Mouse (Mus musculus) C2C12 (cell line): ENCODE data around the gene Samd10. TPM values are rescaled to one million over a fixed set of nuclear protein-coding genes. Genes with fewer than 3 reads are reported as not detected.

Experiments
- H3K27me3 ChIP-seq: one replicate; pipeline ENCODE4 v1.6.1; 2011; ENCODE audit not compliant: control insufficient read depth, insufficient read depth, insufficient read length
- H3K36me3 ChIP-seq: one replicate; pipeline ENCODE4 v1.6.1; 2011; ENCODE audit not compliant: control insufficient read depth, insufficient read depth
- H3K4me3 ChIP-seq: one replicate; pipeline ENCODE4 v1.5.1; 2011; ENCODE audit warnings: mild to moderate bottlenecking, control low read depth; ENCODE audit not compliant: poor library complexity, insufficient read depth, severe bottlenecking
- H3K79me2 ChIP-seq: one replicate; pipeline ENCODE4 v1.6.1; 2011; ENCODE audit not compliant: control insufficient read depth, insufficient read depth
- H3K79me3 ChIP-seq: one replicate; pipeline ENCODE4 v1.6.1; 2011; ENCODE audit warnings: low read depth, control low read depth
- H3ac ChIP-seq: one replicate; pipeline ENCODE3; 2011; ENCODE audit warnings: low read depth; ENCODE audit not compliant: control insufficient read depth, insufficient read length
- CEBPB ChIP-seq: IDR thresholded peaks from one replicate; pipeline ENCODE4 v1.6.1; 2011; ENCODE audit warnings: low read depth, mild to moderate bottlenecking, control low read depth, moderate library complexity
- CTCF ChIP-seq: IDR thresholded peaks from one replicate; pipeline ENCODE4 v1.5.1; 2011; ENCODE audit not compliant: control insufficient read depth, insufficient read depth, insufficient read length
- FOSL1 ChIP-seq: IDR thresholded peaks from one replicate; pipeline ENCODE4 v1.8.0; 2011; ENCODE audit warnings: mild to moderate bottlenecking, low read length; ENCODE audit not compliant: poor library complexity, insufficient read depth, severe bottlenecking
- MAX ChIP-seq: IDR thresholded peaks from one replicate; pipeline ENCODE4 v1.6.1; 2011; ENCODE audit warnings: mild to moderate bottlenecking, control low read depth
- MYOD1 ChIP-seq: IDR thresholded peaks from one replicate; pipeline ENCODE4 v1.6.1; 2011; ENCODE audit warnings: low read depth; ENCODE audit not compliant: control insufficient read depth, insufficient read length
- MYOG ChIP-seq: IDR thresholded peaks from one replicate; pipeline ENCODE4 v1.6.1; 2011; ENCODE audit not compliant: control insufficient read depth, insufficient read length; ENCODE audit errors: extremely low read depth
- USF1 ChIP-seq: IDR thresholded peaks from one replicate; pipeline ENCODE4 v1.6.1; 2011; ENCODE audit warnings: low read depth, mild to moderate bottlenecking, control low read depth, moderate library complexity
- polyA plus RNA-seq: library from polyadenylated mRNA; unstranded; fragments of >200 nt; fragmentation: generic; extraction: Trizol; gene quantifications from one replicate; pipeline ENCODE4 v1.2.1, GENCODE M21; 2012; ENCODE audit warnings: missing spikeins

The Samd10 gene
- polyA plus RNA-seq, 1 experiment = 1.1 TPM

DNA sequence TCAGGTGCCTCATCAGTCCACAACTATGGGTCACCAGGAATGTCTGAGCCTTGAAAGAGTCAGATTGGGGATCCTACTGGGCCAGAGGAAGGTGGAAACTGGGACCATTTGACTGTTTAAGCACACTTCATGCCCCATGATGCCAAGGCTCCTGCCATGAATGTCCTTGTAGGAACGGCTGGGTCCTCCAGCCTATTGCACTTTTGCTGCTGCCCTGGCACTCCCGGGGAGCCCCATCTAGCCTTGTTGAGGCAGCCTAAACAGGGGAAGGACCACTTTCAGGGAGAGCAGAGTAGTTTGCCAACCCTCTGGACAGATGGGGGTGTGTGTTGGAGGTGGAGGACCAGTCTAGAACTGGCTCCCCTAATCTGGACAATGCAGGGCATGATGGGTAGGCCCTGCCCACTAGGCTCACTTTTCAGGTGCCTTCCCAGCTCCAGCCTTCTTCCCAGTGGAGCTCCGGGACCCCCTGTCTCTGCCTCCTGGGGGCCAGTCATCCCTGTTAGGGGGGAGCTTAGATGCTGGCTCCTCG, 14.5 kb downstream of the Samd10 start, which contains the start of gene Uckl1:
Gene Uckl1, minus strand, starts transcription at position 482 of the 532 bp plus-strand sequence.
- no peaks in the 10 kb centered on the region for H3K27me3 ChIP-seq
- no peak within 1 kb of the TSS for H3K4me3 ChIP-seq
- H3K79me2 ChIP-seq = peaks cover 7% of the 10 kb centered on the region
- H3ac ChIP-seq = no peak within 1 kb of the TSS
- TF ChIP-seq FOSL1 = no peak
- no peak for TF ChIP-seq MYOD1
- TF ChIP-seq USF1 = no peak
- TF ChIP-seq CTCF = no peak
- no peak for TF ChIP-seq CEBPB
- TF ChIP-seq MAX = no peak
- peaks cover 1% of the 10 kb centered on the region for H3K79me3 ChIP-seq
- peaks cover 32% of the 10 kb centered on the region for H3K36me3 ChIP-seq

DNA sequence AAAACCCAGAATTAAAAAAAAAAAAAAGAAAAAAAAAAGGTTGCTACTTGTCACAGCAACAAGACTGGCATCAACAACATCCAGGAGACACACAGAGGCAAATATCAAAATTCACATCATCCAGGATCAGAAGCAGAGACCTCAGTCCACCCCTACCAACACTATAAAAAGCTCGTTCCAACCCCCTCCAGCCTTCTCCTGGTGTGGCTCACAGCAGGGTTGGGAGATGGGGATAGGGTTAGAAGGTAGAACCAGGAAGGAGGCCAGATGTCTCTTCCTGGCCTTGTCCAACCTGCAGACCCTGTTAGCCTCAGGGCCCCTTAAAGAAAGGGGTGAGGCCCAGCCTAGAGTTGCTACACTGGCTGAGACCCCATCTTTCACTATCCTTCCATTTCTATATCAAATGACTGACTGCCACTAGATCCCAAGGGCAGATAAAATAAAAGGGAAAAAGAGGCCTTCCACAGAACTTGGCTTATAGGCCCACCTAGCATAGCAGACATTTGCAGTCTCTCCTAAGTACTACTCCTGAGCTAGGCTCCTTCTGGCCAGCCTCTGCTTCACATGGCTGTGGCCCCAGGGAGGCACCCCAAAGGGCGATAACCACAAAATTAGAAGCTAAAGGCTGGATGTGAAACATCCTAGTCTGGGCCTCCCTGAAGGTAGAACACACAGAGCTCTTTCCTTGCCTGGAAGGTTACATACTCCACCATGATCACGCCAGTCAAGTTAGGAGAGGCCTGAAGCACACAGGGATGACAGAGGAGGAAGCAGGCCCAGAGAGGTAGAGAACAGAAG, 15.4 kb downstream of the Samd10 start:
- Histone ChIP-seq H3K36me3 (peaks cover 30% of the 10 kb centered on the region), H3K79me2 (peaks cover 9% of the 10 kb centered on the region), H3ac (no peak overlapping the region), H3K27me3 (no peaks in the 10 kb centered on the region), H3K4me3 (no peak overlapping the region), H3K79me3 (peaks cover 1% of the 10 kb centered on the region)
- TF ChIP-seq FOSL1 (no peak), MYOG (no peak), MYOD1 (no peak), MAX (no peak), CTCF (no peak), USF1 (no peak), CEBPB (no peak)

DNA sequence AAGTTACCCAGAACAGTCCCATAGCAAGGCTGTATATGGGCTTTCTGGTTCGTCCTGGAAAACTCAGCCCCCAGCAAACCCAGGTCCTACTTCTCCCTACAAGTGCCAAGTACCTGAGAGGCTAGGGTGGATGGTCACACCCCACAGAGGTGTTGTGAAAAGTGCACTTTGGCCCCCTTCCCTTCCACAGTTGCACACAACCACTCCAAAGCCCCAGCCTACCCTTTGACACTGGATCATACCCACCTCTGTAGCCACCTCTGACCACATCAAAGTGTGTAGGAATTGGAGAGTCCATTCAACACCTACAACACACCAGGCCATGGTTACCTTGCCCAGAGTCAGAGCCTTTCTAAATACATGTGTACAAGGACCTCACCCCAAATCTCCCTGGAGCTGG, 16.1 kb downstream of the Samd10 start:
- H3K36me3 ChIP-seq = peaks cover 28% of the 10 kb centered on the region
- no peaks in the 10 kb centered on the region for H3K27me3 ChIP-seq
- no peak for TF ChIP-seq MAX
- H3K79me3 ChIP-seq = peaks cover 1% of the 10 kb centered on the region
- H3K79me2 ChIP-seq = peaks cover 9% of the 10 kb centered on the region
- no peak overlapping the region for H3K4me3 ChIP-seq
- H3ac ChIP-seq = no peak overlapping the region

DNA sequence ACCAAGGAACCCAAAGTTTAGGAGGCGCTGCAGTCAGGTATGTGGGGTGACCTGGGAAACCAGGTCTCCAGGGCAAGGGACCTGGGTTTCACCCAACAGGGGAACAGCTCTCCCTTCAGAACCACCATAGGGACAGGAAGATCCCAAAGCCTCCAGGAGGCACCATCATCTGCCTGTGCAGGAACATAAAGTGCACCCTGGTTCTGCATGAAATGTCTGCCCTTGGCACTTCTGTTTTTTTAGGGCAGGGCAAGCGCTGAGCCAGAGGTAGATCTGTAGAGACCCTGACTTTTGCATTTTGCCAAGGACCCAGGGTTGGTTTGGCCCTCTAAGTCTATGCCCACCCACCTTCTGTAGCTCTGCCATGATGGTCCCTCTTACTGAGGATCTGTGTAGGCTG, 16.7 kb downstream of the Samd10 start:
- TF ChIP-seq MAX (no peak), CEBPB (no peak), FOSL1 (no peak), USF1 (no peak), MYOG (no peak), CTCF (no peak), MYOD1 (no peak)
- H3K79me2 ChIP-seq = peaks cover 9% of the 10 kb centered on the region
- peaks cover 1% of the 10 kb centered on the region for H3K79me3 ChIP-seq
- H3K36me3 ChIP-seq = peaks cover 24% of the 10 kb centered on the region
- no peak overlapping the region for H3ac ChIP-seq
- H3K4me3 ChIP-seq = no peak overlapping the region
- no peaks in the 10 kb centered on the region for H3K27me3 ChIP-seq

DNA sequence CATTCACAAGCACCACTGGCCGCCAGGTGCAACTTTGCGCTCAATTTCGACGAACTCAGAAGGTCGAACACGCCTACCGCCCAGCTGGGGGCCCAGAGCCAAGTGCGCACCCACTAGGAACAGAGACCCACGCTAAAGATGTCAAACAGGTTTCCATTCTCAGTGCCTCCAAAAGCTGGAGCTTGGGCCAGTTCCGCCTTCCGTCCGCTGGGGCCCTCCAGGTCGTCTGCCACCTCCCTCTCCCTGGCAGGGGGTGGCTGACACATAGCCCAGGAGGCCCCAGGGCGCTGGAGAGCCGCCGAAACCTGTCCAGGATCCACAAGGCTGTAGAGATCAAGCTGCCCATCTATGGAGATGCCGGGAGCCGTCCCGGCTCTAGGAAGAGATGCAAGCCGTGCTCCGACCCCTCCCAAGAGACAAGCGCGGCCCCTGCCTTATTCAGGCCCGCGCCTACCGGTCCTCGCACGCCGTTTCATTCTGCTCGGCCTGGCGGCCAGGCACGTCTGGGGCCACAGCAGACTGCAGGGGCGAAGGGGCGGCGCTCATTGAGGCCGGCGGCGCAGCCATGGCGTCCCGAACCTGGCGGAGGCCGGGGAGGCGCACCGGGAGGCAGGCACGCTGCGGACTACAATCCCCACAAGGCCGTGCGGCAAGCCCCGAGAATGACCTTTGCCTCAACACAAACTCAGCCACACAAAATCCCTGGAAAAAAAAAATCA, 17.5 kb downstream of the Samd10 start:
- Histone ChIP-seq H3K79me3 (peaks cover 1% of the 10 kb centered on the region), H3K4me3 (peak overlapping the region; percentile 73), H3K27me3 (no peaks in the 10 kb centered on the region), H3ac (peak overlapping the region; percentile 98), H3K36me3 (peaks cover 18% of the 10 kb centered on the region), H3K79me2 (peaks cover 9% of the 10 kb centered on the region)
- TF ChIP-seq USF1 = no peak
- no peak for TF ChIP-seq CEBPB
- TF ChIP-seq MYOD1 = no peak
- TF ChIP-seq FOSL1 = no peak
- TF ChIP-seq CTCF = no peak
- TF ChIP-seq MAX = no peak
- no peak for TF ChIP-seq MYOG
